Mouse (Mus musculus) kidney, postnatal 0 days (tissue): ENCODE results near the gene Gin1. TPM values are rescaled to one million over a fixed set of nuclear protein-coding genes. Genes with fewer than 3 reads are reported as not detected.

Experiments used
- ATAC-seq: fragments of 200-750 bp; cut with Nextera tagmentation; replicated peaks from 2 replicates; pipeline ENCODE4 v1.8.0; 2017; ENCODE audit warnings: low read depth, moderate number of reproducible peaks, moderate TSS enrichment, moderate library complexity; ENCODE audit not compliant: low FRiP score
- DNase-seq: peaks from one replicate; pipeline ENCODE4 v3.0.0-alpha.2; 2016; ENCODE audit warnings: low spot score
- H3K27ac ChIP-seq: fragments of 300-500 bp; sonication (generic); 2 replicates; pipeline ENCODE4 v1.5.1; 2014; ENCODE audit warnings: mild to moderate bottlenecking
- H3K27me3 ChIP-seq: fragments of 300-500 bp; sonication (generic); 2 replicates; pipeline ENCODE4 v1.6.1; 2014; ENCODE audit warnings: low read length, mixed read lengths; ENCODE audit not compliant: insufficient read depth
- H3K36me3 ChIP-seq: fragments of 300-500 bp; sonication (generic); 2 replicates; pipeline ENCODE4 v1.6.1; 2014; ENCODE audit warnings: low read length, mixed read lengths; ENCODE audit not compliant: insufficient read depth
- H3K4me1 ChIP-seq: fragments of 300-500 bp; sonication (generic); replicated peaks from 2 replicates; pipeline ENCODE4 v1.6.1; 2014; ENCODE audit warnings: antibody characterized with exemption, low read length, mixed read lengths; ENCODE audit not compliant: insufficient read depth
- H3K4me2 ChIP-seq: fragments of 300-500 bp; sonication (generic); 2 replicates; pipeline ENCODE4 v1.6.1; 2014; ENCODE audit warnings: mild to moderate bottlenecking, low read length, moderate library complexity, mixed read lengths
- H3K4me3 ChIP-seq: fragments of 300-500 bp; sonication (generic); replicated peaks from 2 replicates; pipeline ENCODE4 v1.5.1; 2014; ENCODE audit warnings: low read depth, low read length
- H3K9ac ChIP-seq: fragments of 300-500 bp; sonication (generic); 2 replicates; pipeline ENCODE4 v1.6.1; 2014; ENCODE audit warnings: low read depth, low read length
- H3K9me3 ChIP-seq: fragments of 300-500 bp; sonication (generic); replicated peaks from 2 replicates; pipeline ENCODE4 v1.6.1; 2016; ENCODE audit warnings: low read length, inconsistent platforms, mixed read lengths
- CTCF ChIP-seq: IDR thresholded peaks from 2 replicates; pipeline ENCODE4 v1.5.1; 2016; ENCODE audit warnings: antibody characterized with exemption, low read depth, mild to moderate bottlenecking, moderate library complexity
- WGBS: fragments of 180-500 bp; shearing (Covaris S2); extraction: QIAGEN DNeasy Blood & Tissue Kit; methylation state at CpG from one replicate; pipeline ENCODE4 v1.1.7; 2014; 5-methylcytosine and 5-hydroxymethylcytosine counted together
- polyA plus RNA-seq: library from polyadenylated mRNA; unstranded; fragments of >200 nt; fragmentation: Nextera tagmentation; extraction: Ambion mirVana; gene quantifications from 2 replicates; pipeline ENCODE4 v1.2.1, GENCODE M21; 2015

Gin1 gene
- polyA plus RNA-seq, 1 experiment from 2014 or later: 19.8 TPM

DNA sequence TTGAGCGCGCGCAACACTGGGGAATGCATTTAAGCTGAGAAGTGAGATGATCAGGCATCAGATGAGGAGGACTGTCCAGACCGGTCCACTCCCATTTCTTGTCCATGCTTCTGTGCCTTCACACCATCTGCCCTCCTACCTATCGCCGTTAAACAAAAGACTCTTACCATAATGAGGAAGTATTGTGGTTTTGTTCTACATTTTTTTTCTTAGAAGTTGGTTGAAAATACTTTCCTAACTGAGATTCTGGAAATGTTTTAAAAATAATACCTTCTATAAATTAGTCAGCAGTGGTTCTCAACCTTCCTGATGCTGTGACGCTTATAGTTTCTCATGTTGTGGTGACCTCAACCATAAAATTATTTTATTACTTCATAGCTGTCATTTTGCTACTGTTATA, 11.7 kb downstream of the Gin1 start:
- H3K27ac ChIP-seq: no peak overlapping the region
- no peaks in the 10 kb centered on the region for H3K9me3 ChIP-seq
- no peak overlapping the region for H3K4me3 ChIP-seq
- no peak overlapping the region for H3K9ac ChIP-seq
- DNase-seq (no peak), ATAC-seq (no peak)
- H3K4me1 ChIP-seq: no peaks in the 10 kb centered on the region
- 90% methylated on average over 7 of the region's 7 CpGs for WGBS
- H3K27me3 ChIP-seq: no peaks in the 10 kb centered on the region
- H3K4me2 ChIP-seq: no peak overlapping the region
- H3K36me3 ChIP-seq: no peaks in the 10 kb centered on the region
- no peak for TF ChIP-seq CTCF

- ATAC-seq (no peak), DNase-seq (no peak)
- WGBS: 78% methylated on average over 7 of the region's 7 CpGs
Measured at GRCm38 (mm10) chr1:97784928-97785327, 15.0 kb downstream of the Gin1 start.

GRCm38 (mm10) chr1:97785685-97786393, 15.9 kb downstream of the Gin1 start:
- WGBS: 82% methylated on average over 11 of the region's 11 CpGs
- no peaks in the 10 kb centered on the region for H3K27me3 ChIP-seq

More at GRCm38 (mm10) chr1:97784928-97785327, 15.0 kb downstream of the Gin1 start:
- Histone ChIP-seq H3K27ac (no peak overlapping the region), H3K27me3 (no peaks in the 10 kb centered on the region), H3K36me3 (no peaks in the 10 kb centered on the region), H3K9ac (no peak overlapping the region), H3K4me3 (no peak overlapping the region), H3K9me3 (no peaks in the 10 kb centered on the region), H3K4me2 (no peak overlapping the region), H3K4me1 (no peaks in the 10 kb centered on the region)
- no peak for TF ChIP-seq CTCF

DNA sequence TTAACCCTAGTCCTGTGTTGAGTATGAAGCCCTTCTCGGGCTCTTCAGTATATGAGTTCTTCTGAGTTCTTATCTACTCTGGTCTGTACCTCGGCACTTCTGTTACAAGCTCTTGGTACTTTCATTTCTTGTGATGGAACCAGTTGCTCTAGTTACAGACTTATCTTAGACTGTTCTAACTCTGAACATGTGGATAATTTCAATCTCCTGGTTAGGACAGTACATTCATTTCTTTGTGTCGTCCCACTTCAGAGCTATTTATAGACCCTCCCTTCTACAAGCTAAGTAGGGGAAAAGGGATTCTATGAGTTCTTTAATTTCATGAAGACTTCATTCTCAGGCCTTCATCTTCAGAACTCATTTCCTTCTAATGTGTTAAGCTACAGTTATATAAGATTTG, 17.7 kb downstream of the Gin1 start:
- Histone ChIP-seq H3K4me2 (no peak overlapping the region), H3K27me3 (no peaks in the 10 kb centered on the region), H3K36me3 (no peaks in the 10 kb centered on the region), H3K27ac (no peak overlapping the region), H3K4me1 (no peaks in the 10 kb centered on the region), H3K9ac (no peak overlapping the region), H3K9me3 (no peaks in the 10 kb centered on the region), H3K4me3 (no peak overlapping the region)
- DNase-seq: no peak
- no peak for ATAC-seq
- no peak for TF ChIP-seq CTCF
- 82% methylated on average over 3 of the region's 3 CpGs for WGBS

More at GRCm38 (mm10) chr1:97785685-97786393, 15.9 kb downstream of the Gin1 start:
- H3K36me3 ChIP-seq: no peaks in the 10 kb centered on the region
- H3K4me3 ChIP-seq: no peak overlapping the region
- DNase-seq (no peak), ATAC-seq (no peak)
- no peak overlapping the region for H3K9ac ChIP-seq
- no peaks in the 10 kb centered on the region for H3K9me3 ChIP-seq
- no peaks in the 10 kb centered on the region for H3K4me1 ChIP-seq
- no peak for TF ChIP-seq CTCF
- no peak overlapping the region for H3K27ac ChIP-seq
- H3K4me2 ChIP-seq: no peak overlapping the region

- 88% methylated on average over 2 of the region's 2 CpGs for WGBS
Measured at GRCm38 (mm10) chr1:97788490-97788889, 18.5 kb downstream of the Gin1 start.

DNA sequence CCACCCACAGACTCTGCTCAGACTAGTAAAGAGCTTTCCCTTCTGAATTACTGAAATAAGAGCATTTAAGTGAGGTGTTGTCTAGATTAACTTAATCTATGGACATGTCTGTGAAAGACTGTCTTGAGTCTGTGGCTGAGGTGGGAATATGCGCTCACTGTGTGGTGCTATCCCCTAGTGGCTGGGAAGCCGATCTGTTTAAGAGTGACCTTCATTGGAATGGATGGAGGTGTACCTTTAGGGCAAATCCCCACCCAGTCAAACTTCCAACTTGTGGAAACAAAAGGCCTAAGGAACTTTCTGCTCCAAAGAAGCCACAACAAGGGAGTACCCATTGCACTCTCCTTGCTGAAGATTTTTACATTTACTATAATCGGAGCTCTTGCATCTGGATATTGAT, 24.1 kb downstream of the Gin1 start:
- no peak overlapping the region for H3K9ac ChIP-seq
- 85% methylated on average over 3 of the region's 3 CpGs for WGBS
- TF ChIP-seq CTCF: no peak
- no peaks in the 10 kb centered on the region for H3K9me3 ChIP-seq
- no peak for DNase-seq
- H3K4me2 ChIP-seq: no peak overlapping the region
- no peak overlapping the region for H3K4me3 ChIP-seq
- no peak for ATAC-seq
- no peak overlapping the region for H3K27ac ChIP-seq
- no peaks in the 10 kb centered on the region for H3K36me3 ChIP-seq
- no peaks in the 10 kb centered on the region for H3K27me3 ChIP-seq
- no peaks in the 10 kb centered on the region for H3K4me1 ChIP-seq

More at GRCm38 (mm10) chr1:97788490-97788889, 18.5 kb downstream of the Gin1 start:
- Histone ChIP-seq H3K4me2 (no peak overlapping the region), H3K9me3 (no peaks in the 10 kb centered on the region), H3K27me3 (no peaks in the 10 kb centered on the region), H3K27ac (no peak overlapping the region), H3K4me1 (no peaks in the 10 kb centered on the region), H3K4me3 (no peak overlapping the region), H3K9ac (no peak overlapping the region), H3K36me3 (no peaks in the 10 kb centered on the region)
- DNase-seq: no peak
- no peak for TF ChIP-seq CTCF
- no peak for ATAC-seq

GRCm38 (mm10) chr1:97795936-97796335, 26.0 kb downstream of the Gin1 start:
- H3K27me3 ChIP-seq: no peaks in the 10 kb centered on the region
- no peak overlapping the region for H3K9ac ChIP-seq
- no peak for DNase-seq
- H3K4me1 ChIP-seq: no peaks in the 10 kb centered on the region
- 83% methylated on average over 9 of the region's 9 CpGs for WGBS
- H3K9me3 ChIP-seq: no peaks in the 10 kb centered on the region
- H3K36me3 ChIP-seq: no peaks in the 10 kb centered on the region
- no peak for ATAC-seq
- no peak for TF ChIP-seq CTCF
- no peak overlapping the region for H3K27ac ChIP-seq
- no peak overlapping the region for H3K4me2 ChIP-seq
- no peak overlapping the region for H3K4me3 ChIP-seq
